Mouse (Mus musculus): ENCODE measurements around the gene Cenpu.

DNA sequence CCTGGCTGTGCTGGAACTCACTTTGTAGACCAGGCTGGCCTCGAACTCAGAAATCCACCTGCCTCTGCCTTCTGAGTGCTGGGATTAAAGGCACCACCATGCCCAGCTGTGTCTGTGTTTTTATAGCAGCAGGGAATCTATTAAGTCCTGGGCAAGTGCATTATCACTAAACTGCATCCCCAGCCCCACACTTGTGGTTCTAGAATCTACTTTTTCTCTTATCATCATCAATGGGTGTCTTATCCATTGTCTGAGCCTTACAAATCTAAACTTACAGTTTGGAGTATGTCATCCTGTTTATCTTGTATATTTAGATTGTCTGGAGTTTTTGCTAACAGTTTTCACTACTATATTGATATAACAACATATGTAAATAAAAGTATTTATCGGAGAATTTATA, 36.8 kb downstream of the Cenpu start:
- TF ChIP-seq CTCF (IDR thresholded peaks at IDR 0.05; ENCODE audit: low read depth) (no peak), EP300 (IDR thresholded peaks at IDR 0.05; ENCODE audit: low read depth) (peak; percentile 92)
